Mouse (Mus musculus): Measurements from ENCODE around the gene Prmt3.

Prmt3 gene

GRCm38 (mm10) chr7:49797171-49797570, 19.0 kb downstream of the Prmt3 start:
- no peak for DNase-seq (ENCODE audit: low spot score)

DNA sequence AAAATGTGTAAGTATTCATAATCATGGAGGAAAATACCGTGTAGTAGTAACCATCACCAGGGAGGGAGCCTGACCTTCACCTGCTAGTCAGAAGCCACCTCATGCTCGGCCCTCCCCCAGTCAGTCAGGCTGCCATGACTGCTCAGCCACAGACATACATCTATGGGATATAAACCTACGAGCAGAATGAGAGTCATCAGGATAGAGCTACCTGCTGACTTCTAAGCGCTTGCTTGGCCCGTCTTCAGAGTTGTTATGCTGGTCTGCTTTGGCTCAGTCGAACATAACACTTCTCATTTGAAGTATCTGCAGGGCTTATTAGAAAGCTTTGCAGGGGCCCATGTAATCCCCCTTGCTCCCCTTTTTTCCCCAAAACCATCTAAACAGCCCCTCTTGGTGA, 25.4 kb downstream of the Prmt3 start:
- DNase-seq (ENCODE audit: low spot score), result no peak

DNA sequence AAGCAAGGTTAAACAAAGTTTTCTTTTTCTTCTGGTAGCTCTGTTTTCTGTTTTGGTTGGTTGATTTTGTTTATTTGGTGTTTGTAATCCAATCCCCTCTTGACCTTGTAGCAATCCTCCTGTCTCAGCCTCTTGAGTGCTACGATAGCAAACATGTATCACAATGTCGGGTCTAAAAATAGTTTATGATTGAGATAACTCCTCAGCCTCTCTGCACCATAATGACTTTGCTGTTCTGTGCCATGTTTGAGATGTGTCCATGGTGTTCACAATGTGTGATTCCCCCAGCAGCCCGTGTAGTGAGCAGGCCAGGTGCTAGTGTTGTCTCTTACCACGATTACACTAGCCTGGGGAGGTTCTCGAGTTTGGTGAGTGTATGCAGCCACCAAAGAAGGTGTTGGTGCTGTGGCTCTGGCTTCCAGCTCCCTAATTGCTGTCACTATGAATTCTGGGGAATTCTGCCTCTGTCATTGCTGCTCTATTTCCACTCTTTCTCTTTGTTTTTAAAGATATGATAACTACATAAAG, 26.6 kb downstream of the Prmt3 start:
- no peak for DNase-seq (ENCODE audit: low spot score)

- no peak for DNase-seq (ENCODE audit: low spot score)
These were observed 27.5 kb downstream of the Prmt3 start for GRCm38 (mm10) chr7:49805618-49806017.

DNA sequence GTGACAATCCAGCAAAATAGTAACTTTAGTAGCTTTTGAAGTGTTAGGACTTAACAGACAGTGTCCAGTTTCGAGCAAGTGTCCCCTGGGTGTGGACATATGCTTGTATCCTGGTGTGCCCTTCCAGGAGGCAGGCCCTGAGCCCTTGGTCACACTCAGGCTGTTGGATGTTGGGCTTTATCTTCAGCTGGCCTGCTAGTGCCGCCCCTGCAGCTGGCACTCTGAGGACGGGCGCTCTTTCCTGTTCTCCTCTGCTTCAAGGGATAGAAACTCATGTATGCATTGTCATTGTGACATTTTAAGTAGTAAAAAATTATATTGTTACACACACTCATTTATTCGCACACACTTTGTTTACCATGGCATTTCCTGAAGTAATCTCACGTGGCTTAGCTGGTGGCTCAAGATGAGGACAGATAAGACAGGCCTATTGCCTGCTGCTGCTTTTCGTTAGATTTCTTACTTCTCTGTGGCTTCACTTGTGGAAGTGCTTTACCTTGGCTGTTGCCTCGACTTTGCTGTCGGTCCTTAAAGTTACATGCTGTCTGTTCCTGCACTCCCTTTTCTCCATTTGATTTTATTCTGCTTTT, 29.0 kb downstream of the Prmt3 start:
- no peak for DNase-seq (ENCODE audit: low spot score)

DNA sequence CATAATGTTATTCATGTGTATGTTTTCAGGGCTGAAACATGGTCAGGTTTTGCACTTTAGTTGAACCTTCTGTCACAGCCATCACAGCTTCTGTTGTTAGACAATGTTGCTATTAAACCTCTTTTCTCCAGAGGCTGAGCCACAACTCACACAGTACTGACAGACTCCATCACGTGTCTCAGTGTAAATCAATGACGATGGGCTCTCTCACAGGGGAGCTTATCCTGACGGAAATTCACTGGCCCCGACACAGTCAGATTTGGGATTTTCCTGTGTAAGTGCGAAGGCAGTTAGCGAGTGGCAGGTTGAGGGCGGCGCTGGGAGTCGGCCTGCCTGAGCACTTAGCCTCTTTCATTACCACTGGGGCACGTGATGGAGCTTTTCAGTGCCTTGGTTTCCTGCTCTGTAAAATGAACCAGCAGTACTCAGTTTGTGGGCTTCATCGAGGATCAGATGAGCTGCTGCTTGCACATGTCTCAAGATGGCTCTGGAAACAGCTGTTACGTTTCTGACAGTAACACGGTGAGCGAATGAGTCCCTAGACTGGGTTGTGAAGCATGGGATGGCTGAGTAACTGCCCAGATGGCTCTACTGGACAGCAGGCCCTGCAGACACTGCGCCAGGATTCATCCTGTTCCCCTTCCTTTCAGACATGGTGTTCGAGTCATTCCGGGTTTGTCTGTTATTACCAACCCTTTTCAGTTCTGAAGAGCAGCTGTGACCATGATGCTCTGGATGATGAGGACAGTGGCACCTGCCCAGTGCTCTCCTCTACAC, 29.9 kb downstream of the Prmt3 start:
- no peak for DNase-seq (ENCODE audit: low spot score)

DNA sequence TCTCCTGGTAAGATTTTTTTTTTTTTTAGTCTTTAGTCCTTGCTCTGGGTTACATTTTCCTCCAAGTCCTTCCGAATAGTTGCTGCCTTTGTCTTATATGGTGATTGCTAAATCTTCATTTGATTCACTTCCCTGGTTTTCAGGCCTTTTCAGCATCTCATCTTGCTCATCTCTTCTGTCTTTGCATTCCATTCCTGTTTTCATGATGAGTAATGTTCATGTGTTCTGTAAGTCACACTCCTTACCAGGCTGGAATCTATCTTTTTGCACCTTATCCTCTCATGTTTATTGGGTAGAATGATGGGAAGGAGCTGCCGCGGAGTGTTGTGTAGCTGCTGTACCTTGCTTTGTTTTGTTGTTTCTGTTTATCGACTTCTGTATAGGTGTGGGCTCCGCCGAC, 31.0 kb downstream of the Prmt3 start:
- no peak for DNase-seq (ENCODE audit: low spot score)

DNA sequence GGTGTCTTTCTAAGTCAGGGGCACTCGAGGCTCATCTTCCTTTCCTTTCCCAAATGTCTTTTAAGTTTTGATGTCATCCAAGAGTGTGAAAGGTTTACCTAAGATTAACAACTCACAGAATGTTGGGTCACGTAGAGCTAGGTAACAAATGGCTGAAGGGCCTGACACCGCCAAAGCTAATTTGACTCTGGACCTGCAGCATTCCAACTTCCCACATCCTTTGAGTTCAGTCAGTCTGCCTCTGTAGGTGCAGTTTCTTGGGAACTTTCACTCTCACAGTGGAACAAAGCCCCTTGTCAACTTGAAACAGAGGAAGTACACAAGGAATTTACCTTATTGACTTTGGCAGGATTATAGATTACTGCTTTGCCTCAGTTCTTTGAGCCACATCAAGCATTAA, 31.4 kb downstream of the Prmt3 start:
- no peak for DNase-seq (ENCODE audit: low spot score)

- DNase-seq (ENCODE audit: low spot score), result no peak
These were observed 33.2 kb downstream of the Prmt3 start for GRCm38 (mm10) chr7:49811346-49811745.

- DNase-seq (ENCODE audit: low spot score), result no peak
These were observed 41.2 kb downstream of the Prmt3 start for GRCm38 (mm10) chr7:49819393-49819792.

- DNase-seq (ENCODE audit: low spot score), result no peak
These were observed 43.2 kb downstream of the Prmt3 start for GRCm38 (mm10) chr7:49821370-49821769.

DNA sequence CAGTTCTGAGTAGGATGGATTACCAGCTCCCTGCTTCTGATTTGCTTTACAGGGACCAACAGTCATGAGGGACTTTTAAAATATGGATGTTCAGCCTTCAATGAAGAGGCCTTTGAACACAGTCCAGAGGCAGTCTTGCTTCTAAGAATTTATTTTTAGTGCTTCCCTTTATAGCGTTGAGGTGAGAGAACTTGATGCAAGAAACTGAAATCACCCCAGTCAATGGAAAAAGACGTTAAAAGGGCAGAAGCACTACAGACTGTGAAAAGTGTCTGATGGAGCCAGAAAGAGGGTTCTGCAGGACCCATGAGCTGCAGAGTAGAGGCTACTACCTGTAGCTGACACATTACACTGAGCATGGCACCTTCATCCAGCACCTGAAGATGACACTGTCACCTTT, 43.9 kb downstream of the Prmt3 start:
- DNase-seq (ENCODE audit: low spot score), result no peak

- DNase-seq (ENCODE audit: low spot score), result no peak
These were observed 45.4 kb downstream of the Prmt3 start for GRCm38 (mm10) chr7:49823595-49823994.

DNA sequence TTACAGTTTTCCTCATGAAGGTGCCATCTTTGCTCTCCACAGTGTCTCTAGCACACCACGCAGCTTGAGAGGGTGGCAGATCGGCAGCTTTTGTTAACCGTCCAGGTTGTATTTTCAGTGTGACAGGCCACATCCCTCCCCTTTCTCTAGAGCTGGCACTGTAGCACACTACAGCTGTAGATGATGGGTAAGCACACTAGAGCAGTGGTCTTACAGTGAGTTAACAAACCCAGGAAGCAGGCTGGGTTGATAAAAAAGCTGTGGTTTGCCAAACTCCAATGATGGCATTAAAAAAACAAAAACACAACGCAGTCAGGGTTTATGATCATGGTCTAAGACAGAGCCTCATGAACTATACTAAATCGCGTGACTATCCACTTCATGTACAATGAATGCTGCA, 45.9 kb downstream of the Prmt3 start:
- DNase-seq (ENCODE audit: low spot score), result no peak

GRCm38 (mm10) chr7:49824581-49824980, 46.4 kb downstream of the Prmt3 start:
- DNase-seq (ENCODE audit: low spot score), result no peak

DNA sequence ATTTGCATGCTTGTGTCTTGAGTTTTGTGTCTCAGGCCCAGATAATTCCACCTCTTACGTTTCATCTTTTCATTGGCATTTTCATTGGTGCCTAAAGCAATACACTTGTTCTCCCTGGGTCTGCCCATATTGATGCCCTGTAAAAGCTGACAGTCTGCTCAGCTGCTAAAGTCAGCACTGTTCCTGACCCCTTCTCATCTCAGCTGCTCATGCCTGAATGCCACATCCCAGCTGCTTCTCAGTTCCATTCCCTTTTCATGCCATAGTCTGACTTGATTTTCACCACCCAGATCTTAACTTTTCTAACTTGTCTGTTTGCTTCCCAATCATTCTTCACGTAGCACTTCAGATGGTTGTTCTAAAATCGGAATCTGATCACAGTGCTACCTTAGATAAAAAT, 47.3 kb downstream of the Prmt3 start:
- no peak for DNase-seq (ENCODE audit: low spot score)

- no peak for DNase-seq (ENCODE audit: low spot score)
These were observed 49.8 kb downstream of the Prmt3 start for GRCm38 (mm10) chr7:49827920-49828319.

GRCm38 (mm10) chr7:49842366-49843282, 64.5 kb downstream of the Prmt3 start:
- no peak for DNase-seq (ENCODE audit: low spot score)

DNA sequence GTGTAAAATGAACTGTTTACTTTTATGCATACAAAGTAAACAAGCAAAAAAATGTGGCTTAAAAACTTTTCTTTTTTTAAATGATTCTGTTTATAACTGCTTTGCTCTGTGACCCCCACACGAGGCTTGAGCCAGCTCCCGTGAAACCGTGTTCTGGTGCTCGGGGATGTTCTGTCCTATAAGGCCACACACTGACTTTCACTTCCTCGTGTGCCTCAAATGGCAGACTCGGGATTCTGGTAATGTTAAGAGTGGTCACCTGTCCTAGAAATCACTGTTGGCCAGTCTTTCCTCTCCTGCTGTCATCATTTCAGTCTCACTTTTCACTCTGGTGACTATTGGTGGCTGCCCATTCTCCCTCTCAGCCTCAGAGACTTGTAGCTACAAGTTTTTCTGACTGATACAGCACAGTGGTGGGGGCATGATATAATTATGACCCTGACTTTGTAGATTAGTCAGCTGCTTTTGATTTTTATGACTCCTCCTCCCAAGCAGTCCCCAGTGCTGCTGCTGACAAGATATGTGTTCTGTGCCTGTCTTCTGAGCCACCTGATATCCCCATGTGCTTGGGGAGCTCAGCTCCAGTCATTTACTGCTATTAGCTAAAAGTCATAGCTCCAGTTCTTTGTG, 65.3 kb downstream of the Prmt3 start:
- DNase-seq (ENCODE audit: low spot score), result no peak

- no peak for DNase-seq (ENCODE audit: low spot score)
These were observed 69.8 kb downstream of the Prmt3 start for GRCm38 (mm10) chr7:49847939-49848338.

- no peak for DNase-seq (ENCODE audit: low spot score)
These were observed 75.4 kb downstream of the Prmt3 start for GRCm38 (mm10) chr7:49853342-49854181.
